Mouse (Mus musculus): ENCODE data around the gene Tfr2. TPM values are rescaled to one million over a fixed set of nuclear protein-coding genes. Genes with fewer than 3 reads are reported as not detected.

Gene Tfr2
- 0.97 and 1.1 TPM in 2 replicates for polyA plus RNA-seq (2015; fragmentation: Nextera tagmentation; extraction: Ambion mirVana)

GRCm38 (mm10) chr5:137569665-137570064 is at the start of gene Tfr2:
Tfr2 (plus strand) TSS chr5:137569840.
- Histone ChIP-seq H3K27ac (no peak within 1 kb of the TSS), H3K9me3 (no peaks in the 10 kb centered on the region), H3K36me3 (no peaks in the 10 kb centered on the region), H3K9ac (no peak within 1 kb of the TSS), H3K4me2 (replicated peaks) (no peak within 1 kb of the TSS), H3K4me1 (replicated peaks) (0 out of 2 replicates have a peak, but pooled peaks cover 10% of the 10 kb centered on the region), H3K27me3 (replicated peaks) (peaks cover 5% of the 10 kb centered on the region; the same call in 1 of the 2 replicates), H3K4me3 (replicated peaks) (no peak within 1 kb of the TSS)
- peak; percentile 91 for ATAC-seq
- 25% methylated on average over 9 of the region's 9 CpGs for WGBS

- 72% methylated on average over 9 of the region's 9 CpGs for WGBS
- Histone ChIP-seq H3K36me3 (peaks cover 72% of the 10 kb centered on the region), H3K4me1 (replicated peaks) (peaks cover 13% of the 10 kb centered on the region; the same call in 1 of the 2 replicates), H3K9ac (no peak overlapping the region), H3K27me3 (replicated peaks) (no peaks in the 10 kb centered on the region), H3K9me3 (no peaks in the 10 kb centered on the region), H3K4me2 (replicated peaks) (no peak overlapping the region), H3K4me3 (replicated peaks) (no peak overlapping the region), H3K27ac (no peak overlapping the region)
- ATAC-seq: no peak
These were observed 47.8 kb upstream of the Tfr2 start for GRCm38 (mm10) chr5:137521861-137522260.

GRCm38 (mm10) chr5:137522711-137523110 is 46.9 kb upstream of the Tfr2 start:
- no peaks in the 10 kb centered on the region for H3K27me3 ChIP-seq (replicated peaks)
- no peak overlapping the region for H3K4me2 ChIP-seq (replicated peaks)
- H3K9me3 ChIP-seq: no peaks in the 10 kb centered on the region
- H3K4me3 ChIP-seq (replicated peaks): no peak overlapping the region
- peaks cover 17% of the 10 kb centered on the region; the same call in 1 of the 2 replicates for H3K4me1 ChIP-seq (replicated peaks)
- 81% methylated on average over 11 of the region's 11 CpGs for WGBS
- H3K9ac ChIP-seq: no peak overlapping the region
- ATAC-seq: no peak
- no peak overlapping the region for H3K27ac ChIP-seq
- peaks cover 73% of the 10 kb centered on the region for H3K36me3 ChIP-seq

- peaks cover 82% of the 10 kb centered on the region for H3K36me3 ChIP-seq
- H3K9ac ChIP-seq: no peak overlapping the region
- peaks cover 20% of the 10 kb centered on the region; the same call in 1 of the 2 replicates for H3K4me1 ChIP-seq (replicated peaks)
- no peaks in the 10 kb centered on the region for H3K27me3 ChIP-seq (replicated peaks)
- no peak overlapping the region for H3K4me3 ChIP-seq (replicated peaks)
- ATAC-seq: no peak
- no peak overlapping the region for H3K27ac ChIP-seq
- no peak overlapping the region for H3K4me2 ChIP-seq (replicated peaks)
- H3K9me3 ChIP-seq: no peaks in the 10 kb centered on the region
- WGBS: 82% methylated on average over 25 of the region's 25 CpGs
These were observed 46.0 kb upstream of the Tfr2 start for GRCm38 (mm10) chr5:137523396-137524250.

GRCm38 (mm10) chr5:137524251-137524515 is 45.5 kb upstream of the Tfr2 start:
- no peak overlapping the region for H3K4me3 ChIP-seq (replicated peaks)
- H3K9me3 ChIP-seq: no peaks in the 10 kb centered on the region
- H3K27ac ChIP-seq: no peak overlapping the region
- no peak for ATAC-seq
- H3K9ac ChIP-seq: no peak overlapping the region
- WGBS: 88% methylated on average over 8 of the region's 8 CpGs
- H3K27me3 ChIP-seq (replicated peaks): no peaks in the 10 kb centered on the region
- H3K4me1 ChIP-seq (replicated peaks): peaks cover 20% of the 10 kb centered on the region; the same call in 1 of the 2 replicates
- H3K4me2 ChIP-seq (replicated peaks): no peak overlapping the region
- H3K36me3 ChIP-seq: peaks cover 82% of the 10 kb centered on the region

- no peak for ATAC-seq
- Histone ChIP-seq H3K4me3 (replicated peaks) (no peak overlapping the region), H3K36me3 (peaks cover 82% of the 10 kb centered on the region), H3K4me1 (replicated peaks) (peaks cover 23% of the 10 kb centered on the region; the same call in 1 of the 2 replicates), H3K4me2 (replicated peaks) (no peak overlapping the region), H3K9ac (no peak overlapping the region), H3K27ac (no peak overlapping the region), H3K9me3 (no peaks in the 10 kb centered on the region), H3K27me3 (replicated peaks) (no peaks in the 10 kb centered on the region)
- 84% methylated on average over 13 of the region's 13 CpGs for WGBS
These were observed 45.0 kb upstream of the Tfr2 start for GRCm38 (mm10) chr5:137524671-137525070.

GRCm38 (mm10) chr5:137525511-137525910 is 44.1 kb upstream of the Tfr2 start:
- Histone ChIP-seq H3K9me3 (no peaks in the 10 kb centered on the region), H3K4me1 (replicated peaks) (peaks cover 30% of the 10 kb centered on the region), H3K4me3 (replicated peaks) (no peak overlapping the region), H3K9ac (no peak overlapping the region), H3K36me3 (peaks cover 76% of the 10 kb centered on the region), H3K27ac (no peak overlapping the region), H3K4me2 (replicated peaks) (no peak overlapping the region), H3K27me3 (replicated peaks) (no peaks in the 10 kb centered on the region)
- ATAC-seq: no peak
- WGBS: 69% methylated on average over 16 of the region's 16 CpGs

- H3K36me3 ChIP-seq: peaks cover 69% of the 10 kb centered on the region
- 49% methylated on average over 16 of the region's 16 CpGs for WGBS
- no peak overlapping the region for H3K4me2 ChIP-seq (replicated peaks)
- H3K27me3 ChIP-seq (replicated peaks): no peaks in the 10 kb centered on the region
- no peak overlapping the region for H3K4me3 ChIP-seq (replicated peaks)
- peak overlapping the region; percentile 44; the same call in 1 of the 2 replicates for H3K27ac ChIP-seq
- no peak overlapping the region for H3K9ac ChIP-seq
- no peaks in the 10 kb centered on the region for H3K9me3 ChIP-seq
- H3K4me1 ChIP-seq (replicated peaks): peaks cover 34% of the 10 kb centered on the region
- peak; percentile 21; the same call in 1 of the 2 replicates for ATAC-seq
These were observed 43.3 kb upstream of the Tfr2 start for GRCm38 (mm10) chr5:137526192-137526936.

GRCm38 (mm10) chr5:137527413-137527812 is 42.2 kb upstream of the Tfr2 start:
- Histone ChIP-seq H3K4me2 (replicated peaks) (no peak overlapping the region), H3K4me1 (replicated peaks) (peaks cover 34% of the 10 kb centered on the region), H3K27ac (no peak overlapping the region), H3K9ac (no peak overlapping the region), H3K4me3 (replicated peaks) (no peak overlapping the region), H3K9me3 (no peaks in the 10 kb centered on the region), H3K36me3 (peaks cover 61% of the 10 kb centered on the region), H3K27me3 (replicated peaks) (no peaks in the 10 kb centered on the region)
- ATAC-seq: no peak
- 47% methylated on average over 1 of the region's 1 CpGs for WGBS

- peaks cover 34% of the 10 kb centered on the region for H3K4me1 ChIP-seq (replicated peaks)
- no peaks in the 10 kb centered on the region for H3K27me3 ChIP-seq (replicated peaks)
- ATAC-seq: no peak
- H3K9ac ChIP-seq: 0 out of 2 replicates have a peak overlapping the region, but pooled peaks have one; percentile 8
- H3K4me3 ChIP-seq (replicated peaks): no peak overlapping the region
- WGBS: 81% methylated on average over 22 of the region's 22 CpGs
- peaks cover 51% of the 10 kb centered on the region for H3K36me3 ChIP-seq
- H3K4me2 ChIP-seq (replicated peaks): no peak overlapping the region
- H3K27ac ChIP-seq: no peak overlapping the region
- H3K9me3 ChIP-seq: no peaks in the 10 kb centered on the region
These were observed 41.2 kb upstream of the Tfr2 start for GRCm38 (mm10) chr5:137528247-137528968.

GRCm38 (mm10) chr5:137529221-137529995 is 40.2 kb upstream of the Tfr2 start:
- no peaks in the 10 kb centered on the region for H3K27me3 ChIP-seq (replicated peaks)
- peaks cover 42% of the 10 kb centered on the region for H3K36me3 ChIP-seq
- 0 out of 2 replicates have a peak overlapping the region, but pooled peaks have one; percentile 78 for H3K4me2 ChIP-seq (replicated peaks)

More at GRCm38 (mm10) chr5:137529221-137529995, 40.2 kb upstream of the Tfr2 start:
- Histone ChIP-seq H3K9ac (peak overlapping the region; percentile 20; the same call in 1 of the 2 replicates), H3K27ac (peak overlapping the region; percentile 28; the same call in 1 of the 2 replicates), H3K4me3 (replicated peaks) (no peak overlapping the region), H3K4me1 (replicated peaks) (peaks cover 37% of the 10 kb centered on the region), H3K9me3 (no peaks in the 10 kb centered on the region)
- no peak for ATAC-seq
- 76% methylated on average over 15 of the region's 15 CpGs for WGBS

All from intestine, embryonic 15.5 days (tissue).